Mouse (Mus musculus): ENCODE measurements around the gene Scgb1b19.
"Not testable (repeated sequence)": the region's sequence is repeated elsewhere in the genome, so short reads cannot be mapped to it uniquely, and the experiment has no call there.

The Scgb1b19 gene

GRCm38 (mm10) chr7:33286991-33287390, at the start of gene Scgb1b19:
Scgb1b19 (plus strand) TSS chr7:33287291.
- DNase-seq (ENCODE audit: low read depth, low spot score), result not testable (repeated sequence)

- DNase-seq (ENCODE audit: low read depth, low spot score), result not testable (repeated sequence)
These were observed 6.9 kb upstream of the Scgb1b19 start, which contains the start of gene Scgb2b19 for GRCm38 (mm10) chr7:33280238-33280637. Scgb2b19 (minus strand) TSS chr7:33280338.

Measured in brain, embryonic 18.5 days (tissue).